Mouse (Mus musculus): ENCODE results near the gene Oas1h.

GRCm38 (mm10) chr5:120890991-120891390, 29.8 kb downstream of the Oas1h start:
- no peak for TF ChIP-seq CTCF (IDR thresholded peaks at IDR 0.05; ENCODE audit: insufficient read depth, low read length)
- TF ChIP-seq POLR2A (IDR thresholded peaks at IDR 0.05; ENCODE audit: borderline replicate concordance, extremely low read depth, low read depth, low read length) = no peak
